Mouse (Mus musculus): Measurements from ENCODE around the gene Tprg. TPM values are rescaled to one million over a fixed set of nuclear protein-coding genes. Genes with fewer than 3 reads are reported as not detected.

Gene Tprg
- polyA plus RNA-seq, 1 experiment from 2014 or later, result not detected

DNA sequence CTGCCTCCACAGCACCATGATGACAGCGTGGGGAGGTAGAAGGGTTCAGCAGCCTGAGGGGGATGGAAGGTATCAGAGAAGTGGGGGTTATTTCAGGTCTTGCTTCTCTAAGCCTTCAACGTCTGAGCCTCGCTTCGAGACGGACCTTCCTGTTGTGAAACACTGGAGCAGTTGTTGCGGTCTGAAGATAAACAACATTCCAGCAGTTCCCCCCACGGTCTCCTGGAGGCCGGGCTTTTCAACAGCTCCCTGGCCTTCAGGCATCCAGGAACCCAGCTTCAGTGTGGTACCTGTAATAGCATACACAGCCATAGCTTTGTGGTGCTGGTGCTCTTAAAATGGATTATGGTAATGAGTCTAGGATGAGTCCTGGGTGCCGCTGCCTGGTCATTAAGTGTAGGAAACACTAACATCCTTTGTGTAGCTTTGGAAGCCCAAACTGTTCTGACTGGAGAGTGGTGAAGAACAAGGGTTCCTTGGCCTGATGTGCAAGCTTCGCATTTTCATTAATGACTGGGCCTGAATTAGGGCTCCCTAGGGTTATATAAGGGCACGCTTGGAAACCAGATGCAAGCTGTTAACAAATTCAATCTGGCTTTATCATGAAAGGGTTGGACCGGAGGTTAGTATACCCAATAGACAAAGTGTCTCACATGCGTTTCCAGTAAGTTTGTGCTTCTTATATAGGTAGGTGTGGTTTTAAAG lies 179.0 kb downstream of the Tprg start:
- Histone ChIP-seq H3K27ac (replicated peaks) (no peak overlapping the region), H3K27me3 (no peaks in the 10 kb centered on the region), H3K36me3 (no peaks in the 10 kb centered on the region), H3K4me3 (no peak overlapping the region), H3K4me1 (peaks cover 6% of the 10 kb centered on the region; the same call in 1 of the 2 replicates), H3K9ac (replicated peaks) (no peak overlapping the region), H3K4me2 (replicated peaks) (no peak overlapping the region), H3K9me3 (no peaks in the 10 kb centered on the region)
- ATAC-seq (ENCODE audit: low FRiP score, low read depth), result no peak
- 55% methylated on average over 13 of the region's 13 CpGs for WGBS

DNA sequence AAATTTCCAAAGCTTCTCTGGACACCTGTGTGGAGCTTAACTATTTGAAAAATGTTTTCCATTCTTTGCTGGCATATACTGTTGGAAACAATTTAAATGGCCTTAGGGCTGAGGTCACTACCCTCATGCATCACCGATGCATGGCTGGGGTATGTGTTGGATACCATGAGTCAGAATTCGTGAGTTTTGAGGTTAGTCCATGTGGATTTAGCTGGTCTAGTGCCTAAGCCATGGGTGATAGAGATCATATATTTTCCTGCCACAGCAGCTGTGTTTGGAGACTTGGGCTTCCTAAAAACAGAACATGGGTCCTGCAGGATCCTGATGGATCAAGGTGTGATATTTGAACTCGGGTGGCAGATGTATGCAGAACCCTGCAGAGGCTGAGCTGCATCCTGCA lies 181.4 kb downstream of the Tprg start:
- Histone ChIP-seq H3K9ac (replicated peaks) (no peak overlapping the region), H3K4me2 (replicated peaks) (no peak overlapping the region), H3K36me3 (no peaks in the 10 kb centered on the region), H3K4me3 (no peak overlapping the region), H3K9me3 (no peaks in the 10 kb centered on the region), H3K4me1 (peaks cover 6% of the 10 kb centered on the region; the same call in 1 of the 2 replicates), H3K27ac (replicated peaks) (no peak overlapping the region), H3K27me3 (no peaks in the 10 kb centered on the region)
- ATAC-seq (ENCODE audit: low FRiP score, low read depth), result no peak
- WGBS, result 80% methylated on average over 3 of the region's 3 CpGs

DNA sequence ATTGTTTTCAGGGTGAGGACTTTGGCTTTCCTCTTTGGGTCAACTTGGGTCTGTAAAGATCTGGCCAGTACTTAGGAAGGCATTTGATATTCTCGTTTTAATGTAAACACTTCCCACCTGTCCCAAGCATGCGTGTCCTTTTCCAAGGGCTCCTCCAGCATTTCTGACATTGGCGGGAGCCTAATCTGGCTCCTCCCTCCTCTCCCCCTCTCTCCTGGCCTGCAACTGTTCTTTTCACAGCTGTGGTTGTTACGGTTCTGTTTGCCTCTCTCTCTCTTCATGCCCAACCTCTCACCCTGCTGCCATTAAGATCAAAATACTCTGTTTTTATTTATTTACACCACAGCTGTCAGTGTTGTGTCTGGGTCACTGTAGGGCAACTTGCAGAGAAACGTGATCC lies 182.0 kb downstream of the Tprg start:
- ATAC-seq (ENCODE audit: low FRiP score, low read depth), result no peak; the same call in 1 of the 2 replicates
- H3K9ac ChIP-seq (replicated peaks), result no peak overlapping the region
- no peaks in the 10 kb centered on the region for H3K36me3 ChIP-seq
- no peak overlapping the region for H3K4me3 ChIP-seq
- WGBS, result 62% methylated on average over 5 of the region's 5 CpGs
- H3K9me3 ChIP-seq, result no peaks in the 10 kb centered on the region
- H3K27me3 ChIP-seq, result no peaks in the 10 kb centered on the region
- H3K4me2 ChIP-seq (replicated peaks), result no peak overlapping the region
- H3K4me1 ChIP-seq, result peaks cover 6% of the 10 kb centered on the region; the same call in 1 of the 2 replicates
- H3K27ac ChIP-seq (replicated peaks), result no peak overlapping the region
